Mouse (Mus musculus) left cerebral cortex, postnatal 4 days (tissue): Measurements from ENCODE around the gene Coro6. TPM values are rescaled to one million over a fixed set of nuclear protein-coding genes. Genes with fewer than 3 reads are reported as not detected.

ENCODE experiments used
- DNase-seq: peaks from one replicate; pipeline ENCODE4 v3.0.0-alpha.2; 2022
- intact Hi-C: fragments of 180-260 bp; cut with DNase I; formaldehyde crosslinking; loops from one replicate; pipeline ENCODE4 v1.15.1; 2025
- total RNA-seq, 2 experiments: library from RNA; stranded (reverse); gene quantifications; 2 replicates each; pipeline ENCODE4 v1.2.3; 2021

Gene Coro6
- total RNA-seq, 2 experiments from 2014 or later: 2.2 to 3.7 TPM

GRCm38 (mm10) chr11:77491502-77492291 is 29.5 kb downstream of the Coro6 start:
- peak; percentile 70 for DNase-seq
- intact Hi-C loops: no loop called here

- intact Hi-C loops: no loop called here
- DNase-seq: peak; percentile 43
These were observed 30.2 kb downstream of the Coro6 start for GRCm38 (mm10) chr11:77492311-77492871.

- intact Hi-C loops: no loop called here
- peak; percentile 93 for DNase-seq
These were observed 30.7 kb downstream of the Coro6 start for GRCm38 (mm10) chr11:77492911-77493332.

GRCm38 (mm10) chr11:77493512-77494343 is 31.5 kb downstream of the Coro6 start, which contains the start of gene Git1:
Gene Git1, plus strand, starts transcription at chr11:77493562.
- DNase-seq: peak; percentile 45
- intact Hi-C loops: no loop called here

- intact Hi-C loops: no loop called here
- DNase-seq: no peak
These were observed 32.1 kb downstream of the Coro6 start for GRCm38 (mm10) chr11:77494344-77494676.

- no peak for DNase-seq
- intact Hi-C loops: no loop called here
These were observed 32.6 kb downstream of the Coro6 start for GRCm38 (mm10) chr11:77494782-77495181.

- DNase-seq: no peak
- intact Hi-C loops: no loop called here
These were observed 33.3 kb downstream of the Coro6 start for GRCm38 (mm10) chr11:77495507-77495906.

- intact Hi-C loops: no loop called here
- peak; percentile 50 for DNase-seq
These were observed 35.1 kb downstream of the Coro6 start for GRCm38 (mm10) chr11:77497341-77497756.

- DNase-seq: no peak
These were observed 35.6 kb downstream of the Coro6 start for GRCm38 (mm10) chr11:77497851-77498250.

GRCm38 (mm10) chr11:77498261-77499139 is 36.3 kb downstream of the Coro6 start:
- DNase-seq: no peak
- intact Hi-C loops: no loop called here

More at GRCm38 (mm10) chr11:77497851-77498250, 35.6 kb downstream of the Coro6 start:
- intact Hi-C loops: no loop called here

- peak; percentile 80 for DNase-seq
- intact Hi-C loops: no loop called here
These were observed 37.1 kb downstream of the Coro6 start for GRCm38 (mm10) chr11:77499354-77499753.

GRCm38 (mm10) chr11:77500361-77501325 is 38.4 kb downstream of the Coro6 start:
- no peak for DNase-seq

GRCm38 (mm10) chr11:77501392-77501791 is 39.2 kb downstream of the Coro6 start:
- intact Hi-C loops: no loop called here
- peak; percentile 85 for DNase-seq

More at GRCm38 (mm10) chr11:77500361-77501325, 38.4 kb downstream of the Coro6 start:
- intact Hi-C loops: no loop called here

GRCm38 (mm10) chr11:77501971-77502370 is 39.8 kb downstream of the Coro6 start:
- DNase-seq: no peak
- intact Hi-C loops: no loop called here

GRCm38 (mm10) chr11:77502481-77502880 is 40.3 kb downstream of the Coro6 start:
- no peak for DNase-seq
- intact Hi-C loops: no loop called here

- no peak for DNase-seq
- intact Hi-C loops: no loop called here
These were observed 41.3 kb downstream of the Coro6 start for GRCm38 (mm10) chr11:77503511-77503910.

GRCm38 (mm10) chr11:77504377-77504776 is 42.2 kb downstream of the Coro6 start:
- intact Hi-C loops: no loop called here
- no peak for DNase-seq

- intact Hi-C loops: no loop called here
- DNase-seq: no peak
These were observed 43.2 kb downstream of the Coro6 start for GRCm38 (mm10) chr11:77505291-77505980.

- intact Hi-C loops: no loop called here
- DNase-seq: no peak
These were observed 44.1 kb downstream of the Coro6 start for GRCm38 (mm10) chr11:77506273-77506672.
